8 mouse cellular contexts compared by ENCODE assay signal in genomic region chr4:127987784-127988455, GRCm38 (mm10). TPM values are rescaled to one million over a fixed set of nuclear protein-coding genes. Genes with fewer than 3 reads are reported as not detected.
A peak's percentile ranks its signal among the peaks of the same experiment; 100 is the strongest.
DNase-seq lines count a peak whose midpoint lies in the region; ATAC-seq and TF ChIP-seq lines count a peak whose summit lies in the region.

Csmd2 (plus strand) TSS chr4:127987857.

- H3K4me1 ChIP-seq in embryonic fibroblast, embryonic 13.5 days (ENCODE audit: control insufficient read depth, insufficient read depth, low read length): no peaks in the 10 kb centered on the region
- H3K4me1 ChIP-seq in midbrain, postnatal 0 days (ENCODE audit: insufficient read depth, low read length): 0 out of 2 replicates have a peak, but pooled peaks cover 11% of the 10 kb centered on the region

- DNase-seq in gastrocnemius, postnatal 10 days: peak; percentile 14
- DNase-seq in gastrocnemius, postnatal 36 days: no peak
- DNase-seq in adrenal gland, postnatal 36 days: peak; percentile 5 to 8
- peak; percentile 69 to 77 for DNase-seq in layer of hippocampus, postnatal 10 days (ENCODE audit: low spot score in 2 of 2)
- peak; percentile 88 for DNase-seq in midbrain, postnatal 0 days (ENCODE audit: low spot score)
- no peak for DNase-seq in thymus, postnatal 14 days
- DNase-seq in lung, postnatal 14 days: no peak

- H3K27ac ChIP-seq in embryonic fibroblast, embryonic 13.5 days (ENCODE audit: insufficient read depth, low read length): no peak within 1 kb of the TSS
- H3K27ac ChIP-seq in midbrain, postnatal 0 days (ENCODE audit: low read depth, low read length): peak within 1 kb of the TSS; percentile 82

- intact Hi-C loops in gastrocnemius, postnatal 36 days (cut with DNase I): no loop called here

- no peaks in the 10 kb centered on the region for H3K27me3 ChIP-seq in midbrain, postnatal 0 days (ENCODE audit: insufficient read depth, low read length)

- WGBS in midbrain, postnatal 0 days: 1% methylated on average over 27 of the region's 65 CpGs

- peak; percentile 39; the same call in 1 of the 2 replicates for ATAC-seq in midbrain, postnatal 0 days (ENCODE audit: low FRiP score)

- H3K9me3 ChIP-seq in midbrain, postnatal 0 days (ENCODE audit: low read length): no peaks in the 10 kb centered on the region

- H3K9ac ChIP-seq in midbrain, postnatal 0 days (replicated peaks; ENCODE audit: low read length, poor library complexity, severe bottlenecking): peak within 1 kb of the TSS; percentile 91

- peak within 1 kb of the TSS; percentile 85 for H3K4me2 ChIP-seq in midbrain, postnatal 0 days (ENCODE audit: low read depth, low read length, poor library complexity, severe bottlenecking)

- no peak for TF ChIP-seq CTCF in embryonic fibroblast, embryonic 13.5 days (IDR thresholded peaks at IDR 0.05; ENCODE audit: borderline replicate concordance, insufficient read depth, low read length)
- TF ChIP-seq CTCF in midbrain, postnatal 0 days (IDR thresholded peaks at IDR 0.05): no peak

- H3K36me3 ChIP-seq in midbrain, postnatal 0 days (ENCODE audit: insufficient read depth, low read length): no peaks in the 10 kb centered on the region

- 0 out of 2 replicates have a peak within 1 kb of the TSS, but pooled peaks have one; percentile 4 for H3K4me3 ChIP-seq in embryonic fibroblast, embryonic 13.5 days (ENCODE audit: insufficient read depth, low read length)
- peak within 1 kb of the TSS; percentile 82 for H3K4me3 ChIP-seq in midbrain, postnatal 0 days (ENCODE audit: low read depth, low read length)

- TF ChIP-seq POLR2A in embryonic fibroblast, embryonic 13.5 days (IDR thresholded peaks at IDR 0.05; ENCODE audit: low read depth, low read length): no peak

RNA-seq across cellular contexts. Expression of gene Csmd2, which starts in this region (rescaled TPM):
- under 1 TPM; 0.23 to 0.25 TPM for total RNA-seq in gastrocnemius, postnatal 10 days (2021)
- not detected for total RNA-seq in gastrocnemius, postnatal 36 days (2021)
- total RNA-seq in adrenal gland, postnatal 36 days (2021): 1 to 10 TPM in 1 of 2 experiments, under 1 TPM in 1; 0.70 to 1.3 TPM
- polyA plus RNA-seq in embryonic fibroblast, embryonic 13.5 days (2011; ENCODE audit: insufficient read length, low read depth, missing spikeins): 0.17 and 0.33 TPM in 2 replicates
- total RNA-seq in layer of hippocampus, postnatal 10 days (2021): 10 to 100 TPM; 44.4 to 51.1 TPM
- 48.2 and 56.4 TPM in 2 replicates for total RNA-seq in midbrain, postnatal 0 days (2014; rRNA removed)
- polyA plus RNA-seq in midbrain, postnatal 0 days (2015; fragmentation: Nextera tagmentation; extraction: Ambion mirVana): 7.1 and 9.1 TPM in 2 replicates

Comparison
In these comparisons a context has a peak if more than half of its experiments do, and no peak if none do; other contexts are left out.
1. RNA of gene Csmd2 (total RNA-seq): 44.4 to 51.1 TPM in layer of hippocampus, postnatal 10 days and 48.2 to 56.4 TPM in midbrain, postnatal 0 days; 0.70 to 1.3 TPM in adrenal gland, postnatal 36 days, 0.23 to 0.25 TPM in gastrocnemius, postnatal 10 days and not detected in gastrocnemius, postnatal 36 days; every median in the first group is over 10 times any median in the second.
2. Peak in DNase-seq in gastrocnemius, postnatal 10 days; RNA of the gene not detected or under 1 TPM.
3. DNase-seq: peak in adrenal gland, postnatal 36 days (2 of 2), layer of hippocampus, postnatal 10 days (2 of 2) and midbrain, postnatal 0 days (single experiment); none in gastrocnemius, postnatal 36 days (0 of 2), thymus, postnatal 14 days (single experiment) and lung, postnatal 14 days (single experiment).